Mouse (Mus musculus): Measurements from ENCODE around the gene Rln1. TPM values are rescaled to one million over a fixed set of nuclear protein-coding genes. Genes with fewer than 3 reads are reported as not detected.

The Rln1 gene
- polyA plus RNA-seq, 1 experiment from 2014 or later = 4.6 TPM

- H3K27ac ChIP-seq (ENCODE audit: low read depth, low read length) = no peak overlapping the region
- H3K36me3 ChIP-seq (ENCODE audit: control insufficient read depth, insufficient read depth, low read length) = peaks cover 19% of the 10 kb centered on the region
- H3K4me3 ChIP-seq (ENCODE audit: low read depth, low read length) = no peak overlapping the region
- H3K27me3 ChIP-seq (ENCODE audit: control insufficient read depth, insufficient read depth, low read length) = no peaks in the 10 kb centered on the region
- no peaks in the 10 kb centered on the region for H3K9me3 ChIP-seq (ENCODE audit: control insufficient read depth, low read length)
- WGBS = 74% methylated on average over 4 of the region's 4 CpGs
- no peak overlapping the region for H3K9ac ChIP-seq (replicated peaks; ENCODE audit: low read depth, low read length)
- H3K4me1 ChIP-seq (ENCODE audit: control insufficient read depth, insufficient read depth, low read length) = no peaks in the 10 kb centered on the region
- H3K4me2 ChIP-seq (ENCODE audit: low read depth, low read length) = no peak overlapping the region
- no peak for ATAC-seq (ENCODE audit: low read depth)
Measured at GRCm38 (mm10) chr19:29292546-29292945, 41.9 kb downstream of the Rln1 start.

- Histone ChIP-seq H3K9ac (replicated peaks; ENCODE audit: low read depth, low read length) (no peak overlapping the region), H3K4me2 (ENCODE audit: low read depth, low read length) (no peak overlapping the region), H3K36me3 (ENCODE audit: control insufficient read depth, insufficient read depth, low read length) (peaks cover 19% of the 10 kb centered on the region), H3K9me3 (ENCODE audit: control insufficient read depth, low read length) (no peaks in the 10 kb centered on the region), H3K27me3 (ENCODE audit: control insufficient read depth, insufficient read depth, low read length) (no peaks in the 10 kb centered on the region), H3K27ac (ENCODE audit: low read depth, low read length) (no peak overlapping the region), H3K4me3 (ENCODE audit: low read depth, low read length) (no peak overlapping the region), H3K4me1 (ENCODE audit: control insufficient read depth, insufficient read depth, low read length) (no peaks in the 10 kb centered on the region)
- 87% methylated on average over 14 of the region's 14 CpGs for WGBS
- ATAC-seq (ENCODE audit: low read depth) = no peak
Measured at GRCm38 (mm10) chr19:29291532-29291931, 42.9 kb downstream of the Rln1 start.

GRCm38 (mm10) chr19:29287863-29288262 lies 46.6 kb downstream of the Rln1 start:
- ATAC-seq (ENCODE audit: low read depth) = no peak
- H3K27ac ChIP-seq (ENCODE audit: low read depth, low read length) = no peak overlapping the region
- H3K36me3 ChIP-seq (ENCODE audit: control insufficient read depth, insufficient read depth, low read length) = peaks cover 22% of the 10 kb centered on the region
- no peak overlapping the region for H3K9ac ChIP-seq (replicated peaks; ENCODE audit: low read depth, low read length)
- H3K4me3 ChIP-seq (ENCODE audit: low read depth, low read length) = no peak overlapping the region
- WGBS = 70% methylated on average over 8 of the region's 8 CpGs
- H3K4me2 ChIP-seq (ENCODE audit: low read depth, low read length) = no peak overlapping the region
- no peaks in the 10 kb centered on the region for H3K27me3 ChIP-seq (ENCODE audit: control insufficient read depth, insufficient read depth, low read length)
- H3K9me3 ChIP-seq (ENCODE audit: control insufficient read depth, low read length) = no peaks in the 10 kb centered on the region
- no peaks in the 10 kb centered on the region for H3K4me1 ChIP-seq (ENCODE audit: control insufficient read depth, insufficient read depth, low read length)

GRCm38 (mm10) chr19:29285451-29285869 lies 49.0 kb downstream of the Rln1 start:
- Histone ChIP-seq H3K4me1 (ENCODE audit: control insufficient read depth, insufficient read depth, low read length) (no peaks in the 10 kb centered on the region), H3K27me3 (ENCODE audit: control insufficient read depth, insufficient read depth, low read length) (no peaks in the 10 kb centered on the region), H3K36me3 (ENCODE audit: control insufficient read depth, insufficient read depth, low read length) (peaks cover 8% of the 10 kb centered on the region; the same call in 1 of the 2 replicates), H3K9ac (replicated peaks; ENCODE audit: low read depth, low read length) (no peak overlapping the region), H3K9me3 (ENCODE audit: control insufficient read depth, low read length) (no peaks in the 10 kb centered on the region), H3K4me3 (ENCODE audit: low read depth, low read length) (no peak overlapping the region), H3K27ac (ENCODE audit: low read depth, low read length) (no peak overlapping the region), H3K4me2 (ENCODE audit: low read depth, low read length) (no peak overlapping the region)
- no peak for ATAC-seq (ENCODE audit: low read depth)
- WGBS = 27% methylated on average over 7 of the region's 7 CpGs

Other genes with a start within 250 kb of the Rln1 start
- 36.0 and 36.1 TPM in 2 replicates for gene Rcl1, start 233.3 kb downstream of the Rln1 start, polyA plus RNA-seq (2014; fragmentation: Nextera tagmentation; extraction: Ambion mirVana)
- 18.5 and 22.0 TPM in 2 replicates for gene Jak2, start 82.8 kb downstream of the Rln1 start, polyA plus RNA-seq (2014; fragmentation: Nextera tagmentation; extraction: Ambion mirVana)
- gene Insl6, start 9.3 kb downstream of the Rln1 start, polyA plus RNA-seq (2014; fragmentation: Nextera tagmentation; extraction: Ambion mirVana) = 1.6 and 2.2 TPM in 2 replicates
- 82.4 and 90.5 TPM in 2 replicates for gene Plgrkt, start 32.7 kb upstream of the Rln1 start, polyA plus RNA-seq (2014; fragmentation: Nextera tagmentation; extraction: Ambion mirVana)
- gene Cd274, start 32.8 kb upstream of the Rln1 start, polyA plus RNA-seq (2014; fragmentation: Nextera tagmentation; extraction: Ambion mirVana) = 0.59 and 0.95 TPM in 2 replicates
- not detected in 2 replicates for gene Pdcd1lg2, start 76.2 kb upstream of the Rln1 start, polyA plus RNA-seq (2014; fragmentation: Nextera tagmentation; extraction: Ambion mirVana)
- 21.2 and 22.7 TPM in 2 replicates for gene Ric1, start 187.6 kb upstream of the Rln1 start, polyA plus RNA-seq (2014; fragmentation: Nextera tagmentation; extraction: Ambion mirVana)